Mouse (Mus musculus) midbrain, postnatal 0 days (tissue): ENCODE data around the gene Gm14288. TPM values are rescaled to one million over a fixed set of nuclear protein-coding genes. Genes with fewer than 3 reads are reported as not detected.
"Not testable (repeated sequence)": the region's sequence is repeated elsewhere in the genome, so short reads cannot be mapped to it uniquely, and the experiment has no call there.

Source experiments
- ATAC-seq: fragments of 200-750 bp; cut with Nextera tagmentation; 2 replicates; pipeline ENCODE4 v1.8.0; 2017; ENCODE audit warnings: moderate number of reproducible peaks, mild to moderate bottlenecking, moderate TSS enrichment, moderate library complexity; ENCODE audit not compliant: low FRiP score
- DNase-seq: peaks from one replicate; pipeline ENCODE4 v3.0.0-alpha.2; 2015; ENCODE audit warnings: low spot score
- H3K27ac ChIP-seq: fragments of 300-500 bp; sonication (generic); 2 replicates; pipeline ENCODE4 v1.5.1; 2014; ENCODE audit warnings: low read depth, mild to moderate bottlenecking, low read length, mixed read lengths
- H3K27me3 ChIP-seq: fragments of 300-500 bp; sonication (generic); 2 replicates; pipeline ENCODE4 v1.6.1; 2014; ENCODE audit warnings: low read length, control low read depth, mixed read lengths; ENCODE audit not compliant: insufficient read depth
- H3K36me3 ChIP-seq: fragments of 300-500 bp; sonication (generic); 2 replicates; pipeline ENCODE4 v1.6.1; 2014; ENCODE audit warnings: low read length, control low read depth, mixed read lengths; ENCODE audit not compliant: insufficient read depth
- H3K4me1 ChIP-seq: fragments of 300-500 bp; sonication (generic); 2 replicates; pipeline ENCODE4 v1.6.1; 2014; ENCODE audit warnings: mild to moderate bottlenecking, control low read depth, antibody characterized with exemption, low read length, mixed read lengths; ENCODE audit not compliant: insufficient read depth
- H3K4me2 ChIP-seq: fragments of 300-500 bp; sonication (generic); 2 replicates; pipeline ENCODE4 v1.6.1; 2014; ENCODE audit warnings: low read depth, mild to moderate bottlenecking, low read length, mixed read lengths; ENCODE audit not compliant: poor library complexity, severe bottlenecking
- H3K4me3 ChIP-seq: fragments of 300-500 bp; sonication (generic); 2 replicates; pipeline ENCODE4 v1.5.1; 2014; ENCODE audit warnings: low read depth, mild to moderate bottlenecking, low read length, moderate library complexity
- H3K9ac ChIP-seq: fragments of 300-500 bp; sonication (generic); replicated peaks from 2 replicates; pipeline ENCODE4 v1.6.1; 2014; ENCODE audit warnings: mild to moderate bottlenecking, low read length, moderate library complexity, mixed read lengths; ENCODE audit not compliant: poor library complexity, severe bottlenecking
- H3K9me3 ChIP-seq: fragments of 300-500 bp; sonication (generic); 2 replicates; pipeline ENCODE4 v1.6.1; 2016; ENCODE audit warnings: low read length, control low read depth
- WGBS: fragments of 180-500 bp; shearing (Covaris S2); extraction: QIAGEN DNeasy Blood & Tissue Kit; methylation state at CpG from one replicate; pipeline ENCODE4 v1.1.7; 2014; 5-methylcytosine and 5-hydroxymethylcytosine counted together
- polyA plus RNA-seq: library from polyadenylated mRNA; unstranded; fragments of >200 nt; fragmentation: Nextera tagmentation; extraction: Ambion mirVana; gene quantifications from 2 replicates; pipeline ENCODE4 v1.2.1, GENCODE M21; 2015
- total RNA-seq: library from RNA; depleted of rRNA; stranded (reverse); fragments of >200 nt; gene quantifications from 2 replicates; pipeline ENCODE4 v1.2.3, GENCODE M21; 2014; rRNA removed

Gm14288 gene
- total RNA-seq (2.8 and 3.2 TPM in 2 replicates), polyA plus RNA-seq (1.6 and 1.7 TPM in 2 replicates)

GRCm38 (mm10) chr2:175800993-175801392, at the start of gene Gm14288:
Gene Gm14288, minus strand, starts transcription at chr2:175801093.
- not testable (repeated sequence) for H3K4me2 ChIP-seq, ATAC-seq, H3K4me3 ChIP-seq, H3K27ac ChIP-seq, H3K27me3 ChIP-seq, H3K9me3 ChIP-seq, DNase-seq, H3K4me1 ChIP-seq, H3K9ac ChIP-seq, H3K36me3 ChIP-seq
- WGBS, result no CpG with 5 or more reads among the region's 6 CpGs

GRCm38 (mm10) chr2:175741237-175741636, 59.7 kb downstream of the Gm14288 start, which contains the start of gene Gm2007:
Gene Gm2007, plus strand, starts transcription at chr2:175741537.
- H3K4me1 ChIP-seq, H3K36me3 ChIP-seq, H3K4me3 ChIP-seq, ATAC-seq, H3K9me3 ChIP-seq, H3K4me2 ChIP-seq, H3K27me3 ChIP-seq, H3K27ac ChIP-seq, DNase-seq, H3K9ac ChIP-seq: not testable (repeated sequence)
- WGBS, result no CpG with 5 or more reads among the region's 2 CpGs

Other genes with a start within 250 kb of the Gm14288 start
- not detected in 2 replicates for gene Gm11007, start 157.1 kb downstream of the Gm14288 start, total RNA-seq
- not detected in 2 replicates for gene Gm11007, start 157.1 kb downstream of the Gm14288 start, polyA plus RNA-seq
- gene Zfp969, start 97.4 kb downstream of the Gm14288 start, total RNA-seq, result not detected in 2 replicates
- 18.7 and 20.4 TPM in 2 replicates for gene Zfp969, start 97.4 kb downstream of the Gm14288 start, polyA plus RNA-seq
- gene Gm2007, start 59.6 kb downstream of the Gm14288 start, total RNA-seq, result not detected in 2 replicates
- not detected in 2 replicates for gene Gm2007, start 59.6 kb downstream of the Gm14288 start, polyA plus RNA-seq
- gene Gm6710, start 68.1 kb upstream of the Gm14288 start, total RNA-seq, result 13.2 and 19.5 TPM in 2 replicates
- 26.2 and 32.4 TPM in 2 replicates for gene Gm6710, start 68.1 kb upstream of the Gm14288 start, polyA plus RNA-seq
- gene Zfp966, start 130.0 kb upstream of the Gm14288 start, total RNA-seq, result 3.4 and 6.2 TPM in 2 replicates
- gene Zfp966, start 130.0 kb upstream of the Gm14288 start, polyA plus RNA-seq, result 0.68 and 0.91 TPM in 2 replicates
- gene Gm2026, start 164.2 kb upstream of the Gm14288 start, total RNA-seq, result 11.7 and 11.8 TPM in 2 replicates
- gene Gm2026, start 164.2 kb upstream of the Gm14288 start, polyA plus RNA-seq, result 18.4 and 19.6 TPM in 2 replicates